Mouse (Mus musculus) A20 (cell line): ENCODE results near the gene Skida1.

Experiments used
- DNase-seq: peaks from one replicate; pipeline ENCODE4 v3.0.0-alpha.2; 2011; ENCODE audit warnings: low read depth, low spot score

The Skida1 gene

DNA sequence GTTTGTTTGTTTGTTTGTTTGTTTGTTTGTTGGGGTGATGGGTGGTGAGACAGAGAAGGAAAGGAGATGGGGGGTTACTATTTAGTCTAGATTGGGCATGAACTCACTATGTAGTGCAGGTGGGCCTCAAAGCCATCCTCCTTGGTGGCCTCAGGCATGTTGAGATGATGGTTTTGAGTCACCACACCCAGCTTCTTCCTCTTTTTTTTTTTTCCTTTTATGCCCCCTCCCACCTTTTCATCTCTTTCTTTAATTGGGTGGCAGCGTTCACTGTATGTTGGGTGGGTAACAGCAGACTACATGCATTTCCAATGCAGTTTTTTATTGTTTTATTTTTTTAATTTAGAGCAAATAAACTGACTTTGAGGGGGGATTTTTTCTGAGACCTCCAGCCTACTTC is 32.2 kb downstream of the Skida1 start:
- peak; percentile 77 for DNase-seq

DNA sequence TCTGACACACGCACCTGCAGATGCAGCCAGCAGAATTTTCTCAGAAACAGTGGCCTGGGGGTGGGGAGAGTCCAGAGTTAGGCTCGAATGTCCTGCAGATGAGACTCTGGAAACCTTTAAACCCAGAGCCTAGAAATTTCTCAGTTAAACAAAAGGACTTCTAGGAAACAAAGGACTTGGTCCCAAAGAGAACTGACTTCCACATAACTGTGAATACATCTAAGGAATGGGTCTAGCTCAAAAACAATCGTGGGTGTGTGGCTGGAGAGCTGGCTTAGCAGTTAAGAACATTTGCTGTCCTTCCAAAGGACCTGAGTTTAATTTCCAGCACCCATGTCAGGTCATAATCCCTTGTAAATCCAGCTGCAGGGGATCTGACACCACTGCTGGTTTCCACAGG is 33.3 kb downstream of the Skida1 start:
- no peak for DNase-seq

DNA sequence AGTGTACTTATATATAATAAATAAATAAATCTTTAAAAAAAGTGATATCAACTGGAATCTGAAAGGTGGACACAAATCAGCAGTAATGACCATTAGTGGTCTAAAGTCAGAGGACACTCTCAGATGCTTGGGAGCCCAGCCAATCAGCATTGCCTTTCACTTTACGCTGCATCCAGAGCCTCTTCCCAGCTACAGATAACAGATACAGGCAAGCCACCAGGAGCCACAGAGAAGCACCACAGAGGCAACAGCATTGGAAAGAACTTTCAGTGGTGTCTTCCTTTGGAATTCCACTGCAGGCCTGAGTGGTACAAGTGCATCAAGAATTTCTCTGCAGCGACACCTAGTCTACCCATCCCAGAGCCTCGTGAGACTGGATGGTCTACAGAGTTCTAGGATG is 36.0 kb downstream of the Skida1 start:
- no peak for DNase-seq

DNA sequence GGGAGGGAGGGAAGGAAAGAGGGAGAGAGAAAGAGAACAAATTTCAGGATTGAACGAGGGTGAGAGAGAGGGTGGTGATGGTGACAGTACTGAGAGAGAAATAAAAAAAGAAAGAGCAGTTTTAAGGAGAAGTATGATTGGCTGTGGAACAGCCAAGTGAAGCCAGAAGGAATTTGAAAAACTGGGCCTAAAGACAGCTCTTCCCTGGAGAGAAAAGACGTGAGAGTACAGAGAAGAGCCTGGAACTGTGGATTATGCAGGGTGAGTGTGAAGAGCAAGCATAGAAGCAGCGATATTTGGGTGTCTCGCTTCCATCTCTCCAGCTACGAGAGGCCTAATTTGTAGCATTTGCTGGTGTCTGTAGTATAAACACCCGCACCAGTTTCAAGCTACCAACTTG is 37.6 kb downstream of the Skida1 start:
- no peak for DNase-seq

DNA sequence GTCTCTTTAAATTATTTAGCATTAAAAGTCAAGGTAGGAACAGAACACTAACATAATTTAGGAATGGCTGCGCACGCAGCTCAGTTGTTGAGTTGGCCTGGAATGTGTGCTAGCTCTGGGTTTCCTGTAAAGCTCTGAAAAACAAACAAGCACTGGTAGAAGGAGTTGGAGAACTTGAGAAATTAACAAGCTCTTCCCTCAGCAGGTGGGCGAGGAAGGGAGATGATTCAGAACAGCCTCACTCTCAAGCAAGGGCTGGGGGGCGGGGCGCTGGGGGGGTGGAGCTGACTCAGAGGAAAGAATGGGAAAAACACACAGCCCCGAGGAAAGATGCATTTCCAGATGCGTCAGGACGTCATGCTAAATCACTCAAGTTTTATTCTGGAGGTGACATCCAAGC is 43.7 kb downstream of the Skida1 start:
- no peak for DNase-seq

DNA sequence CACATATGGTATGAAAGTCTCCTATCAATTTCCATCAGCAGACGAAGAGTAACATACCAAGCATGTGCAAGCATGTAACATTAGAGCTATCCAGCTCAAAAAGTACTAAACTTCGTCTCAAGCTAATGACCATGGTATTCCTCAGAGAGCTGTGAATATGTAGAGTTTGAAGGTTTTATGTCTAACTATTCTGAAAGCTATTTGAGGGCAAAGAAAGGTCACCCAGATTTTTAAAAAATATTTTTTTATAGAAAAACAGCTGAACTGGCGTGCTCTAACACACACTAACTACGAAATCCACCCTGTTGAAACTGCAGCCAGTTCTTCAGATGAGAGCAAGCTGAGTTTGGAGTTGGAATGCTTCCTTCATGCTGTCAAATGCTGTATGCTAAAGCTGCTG is 44.6 kb downstream of the Skida1 start:
- no peak for DNase-seq

DNA sequence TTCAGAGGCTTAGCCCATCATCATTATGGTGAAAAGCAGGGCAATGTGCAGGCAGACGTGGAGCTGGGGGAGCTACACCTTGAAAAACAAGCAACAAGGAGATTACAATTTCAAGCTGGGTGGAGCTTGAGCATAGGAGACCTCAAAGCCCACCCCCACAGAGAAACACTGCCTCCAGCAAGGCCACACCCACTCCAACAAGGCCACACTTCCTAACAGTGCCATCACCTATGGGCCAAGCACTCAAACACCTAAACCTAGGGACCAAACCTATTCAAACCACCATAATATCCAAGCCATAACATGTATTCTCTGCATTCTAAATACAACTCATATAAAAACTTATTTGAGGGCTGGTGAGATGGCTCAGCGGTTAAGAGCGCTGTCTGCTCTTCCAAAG is 46.5 kb downstream of the Skida1 start:
- no peak for DNase-seq

DNA sequence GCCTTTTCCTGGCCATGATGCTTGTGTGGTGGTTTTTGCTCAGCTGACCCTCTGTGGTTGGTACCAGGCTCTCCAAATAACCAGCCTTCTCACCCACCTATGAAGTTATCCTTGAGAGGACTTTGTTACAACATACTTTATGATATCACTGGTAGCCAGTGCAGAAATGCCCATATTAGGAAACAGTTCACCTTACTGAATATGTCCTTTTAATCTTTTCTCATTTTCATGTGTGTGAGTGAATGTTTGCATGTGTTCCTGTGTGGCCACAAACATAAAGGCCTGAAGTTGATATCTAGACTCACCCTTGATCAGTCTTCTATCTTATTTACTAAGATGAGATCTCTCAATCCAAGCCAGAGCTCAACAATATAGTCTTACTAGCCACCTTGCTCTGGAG is 52.0 kb downstream of the Skida1 start, which contains the start of gene H2al2a:
Gene H2al2a, minus strand, starts transcription at position 101 of the 400 bp plus-strand sequence.
- no peak for DNase-seq
